Mouse (Mus musculus) intestine, postnatal 0 days (tissue): ENCODE measurements around the gene Man1b1. TPM values are rescaled to one million over a fixed set of nuclear protein-coding genes. Genes with fewer than 3 reads are reported as not detected.

Source experiments
- ATAC-seq: fragments of 200-750 bp; cut with Nextera tagmentation; 2 replicates; pipeline ENCODE4 v1.8.0; 2017; ENCODE audit warnings: mild to moderate bottlenecking, moderate TSS enrichment, moderate library complexity
- H3K27ac ChIP-seq: fragments of 300-500 bp; sonication (generic); 2 replicates; pipeline ENCODE4 v1.5.1; 2014; ENCODE audit warnings: mild to moderate bottlenecking, low read depth, low read length, moderate library complexity
- H3K27me3 ChIP-seq: fragments of 300-500 bp; sonication (generic); replicated peaks from 2 replicates; pipeline ENCODE4 v1.6.1; 2014; ENCODE audit warnings: low read length, mixed read lengths; ENCODE audit not compliant: control insufficient read depth, insufficient read depth
- H3K36me3 ChIP-seq: fragments of 300-500 bp; sonication (generic); 2 replicates; pipeline ENCODE4 v1.6.1; 2014; ENCODE audit warnings: mild to moderate bottlenecking, moderate library complexity; ENCODE audit not compliant: control insufficient read depth, insufficient read depth
- H3K4me1 ChIP-seq: fragments of 300-500 bp; sonication (generic); replicated peaks from 2 replicates; pipeline ENCODE4 v1.6.1; 2014; ENCODE audit warnings: antibody characterized with exemption, low read length, mixed read lengths; ENCODE audit not compliant: control insufficient read depth, insufficient read depth
- H3K4me2 ChIP-seq: fragments of 300-500 bp; sonication (generic); replicated peaks from 2 replicates; pipeline ENCODE4 v1.6.1; 2014; ENCODE audit warnings: low read depth, mild to moderate bottlenecking, moderate library complexity
- H3K4me3 ChIP-seq: fragments of 300-500 bp; sonication (generic); 2 replicates; pipeline ENCODE4 v1.5.1; 2014; ENCODE audit warnings: low read depth, low read length
- H3K9ac ChIP-seq: fragments of 300-500 bp; sonication (generic); 2 replicates; pipeline ENCODE4 v1.6.1; 2014; ENCODE audit warnings: mild to moderate bottlenecking, low read depth, low read length
- H3K9me3 ChIP-seq: fragments of 300-500 bp; sonication (generic); 2 replicates; pipeline ENCODE4 v1.6.1; 2016; ENCODE audit warnings: mixed run types; ENCODE audit not compliant: control insufficient read depth
- CTCF ChIP-seq: sonication (generic); IDR thresholded peaks from 2 replicates; pipeline ENCODE4 v1.5.1; 2016; ENCODE audit warnings: low read depth, mild to moderate bottlenecking, control low read depth, antibody characterized with exemption, moderate library complexity
- WGBS: fragments of 180-500 bp; shearing (Covaris S2); extraction: QIAGEN DNeasy Blood & Tissue Kit; methylation state at CpG from one replicate; pipeline ENCODE4 v1.1.7; 2014; 5-methylcytosine and 5-hydroxymethylcytosine counted together
- polyA plus RNA-seq: library from polyadenylated mRNA; unstranded; fragments of >200 nt; fragmentation: Nextera tagmentation; extraction: Ambion mirVana; gene quantifications from 2 replicates; pipeline ENCODE4 v1.2.1, GENCODE M21; 2015

The Man1b1 gene
- polyA plus RNA-seq, 1 experiment from 2014 or later: 44.7 TPM

- 70% methylated on average over 7 of the region's 7 CpGs for WGBS
- no peaks in the 10 kb centered on the region for H3K9me3 ChIP-seq
- no peak for ATAC-seq
- peaks cover 10% of the 10 kb centered on the region for H3K27me3 ChIP-seq
- H3K27ac ChIP-seq: no peak overlapping the region
- H3K4me1 ChIP-seq: no peaks in the 10 kb centered on the region
- no peak for TF ChIP-seq CTCF
- H3K4me2 ChIP-seq: 0 out of 2 replicates have a peak overlapping the region, but pooled peaks have one; percentile 76
- H3K4me3 ChIP-seq: no peak overlapping the region
- no peak overlapping the region for H3K9ac ChIP-seq
- H3K36me3 ChIP-seq: no peaks in the 10 kb centered on the region
Measured at GRCm38 (mm10) chr2:25303931-25304656, 28.0 kb upstream of the Man1b1 start.

- Histone ChIP-seq H3K9ac (no peak overlapping the region), H3K36me3 (no peaks in the 10 kb centered on the region), H3K4me2 (peak overlapping the region; percentile 76), H3K9me3 (no peaks in the 10 kb centered on the region), H3K4me1 (no peaks in the 10 kb centered on the region), H3K27me3 (peaks cover 12% of the 10 kb centered on the region), H3K27ac (no peak overlapping the region), H3K4me3 (peak overlapping the region; percentile 36)
- ATAC-seq: peak; percentile 19; the same call in 1 of the 2 replicates
- no peak for TF ChIP-seq CTCF
- WGBS: 2% methylated on average over 44 of the region's 45 CpGs
Measured at GRCm38 (mm10) chr2:25304657-25305541, 27.2 kb upstream of the Man1b1 start.

- no peaks in the 10 kb centered on the region for H3K9me3 ChIP-seq
- WGBS: 52% methylated on average over 14 of the region's 14 CpGs
- no peaks in the 10 kb centered on the region for H3K36me3 ChIP-seq
- H3K4me3 ChIP-seq: peak overlapping the region; percentile 36
- H3K4me1 ChIP-seq: no peaks in the 10 kb centered on the region
- no peak for TF ChIP-seq CTCF
- peak overlapping the region; percentile 76 for H3K4me2 ChIP-seq
- ATAC-seq: no peak
- H3K27ac ChIP-seq: no peak overlapping the region
- peaks cover 18% of the 10 kb centered on the region for H3K27me3 ChIP-seq
- no peak overlapping the region for H3K9ac ChIP-seq
Measured at GRCm38 (mm10) chr2:25305587-25306359, 26.4 kb upstream of the Man1b1 start.

- ATAC-seq: no peak
- Histone ChIP-seq H3K9me3 (no peaks in the 10 kb centered on the region), H3K27me3 (peaks cover 34% of the 10 kb centered on the region), H3K36me3 (no peaks in the 10 kb centered on the region), H3K9ac (no peak overlapping the region), H3K27ac (no peak overlapping the region), H3K4me3 (no peak overlapping the region), H3K4me2 (no peak overlapping the region), H3K4me1 (no peaks in the 10 kb centered on the region)
- WGBS: 59% methylated on average over 10 of the region's 10 CpGs
- no peak for TF ChIP-seq CTCF
Measured at GRCm38 (mm10) chr2:25310180-25310579, 22.0 kb upstream of the Man1b1 start.

GRCm38 (mm10) chr2:25310969-25311368, 21.2 kb upstream of the Man1b1 start:
- no peaks in the 10 kb centered on the region for H3K9me3 ChIP-seq
- peak overlapping the region; percentile 64 for H3K4me2 ChIP-seq
- H3K4me1 ChIP-seq: no peaks in the 10 kb centered on the region
- no peaks in the 10 kb centered on the region for H3K36me3 ChIP-seq
- ATAC-seq: peak; percentile 34; the same call in 1 of the 2 replicates
- no peak overlapping the region for H3K27ac ChIP-seq
- WGBS: 1% methylated on average over 22 of the region's 22 CpGs
- peaks cover 26% of the 10 kb centered on the region for H3K27me3 ChIP-seq
- no peak overlapping the region for H3K9ac ChIP-seq
- H3K4me3 ChIP-seq: peak overlapping the region; percentile 28
- no peak for TF ChIP-seq CTCF
